Mouse (Mus musculus): ENCODE data around the gene Zfp933. TPM values are rescaled to one million over a fixed set of nuclear protein-coding genes. Genes with fewer than 3 reads are reported as not detected.
"Not testable (repeated sequence)": the region's sequence is repeated elsewhere in the genome, so short reads cannot be mapped to it uniquely, and the experiment has no call there.

Gene Zfp933
- total RNA-seq, 2 experiments from 2014 or later = 8.9 to 9.2 TPM

DNA sequence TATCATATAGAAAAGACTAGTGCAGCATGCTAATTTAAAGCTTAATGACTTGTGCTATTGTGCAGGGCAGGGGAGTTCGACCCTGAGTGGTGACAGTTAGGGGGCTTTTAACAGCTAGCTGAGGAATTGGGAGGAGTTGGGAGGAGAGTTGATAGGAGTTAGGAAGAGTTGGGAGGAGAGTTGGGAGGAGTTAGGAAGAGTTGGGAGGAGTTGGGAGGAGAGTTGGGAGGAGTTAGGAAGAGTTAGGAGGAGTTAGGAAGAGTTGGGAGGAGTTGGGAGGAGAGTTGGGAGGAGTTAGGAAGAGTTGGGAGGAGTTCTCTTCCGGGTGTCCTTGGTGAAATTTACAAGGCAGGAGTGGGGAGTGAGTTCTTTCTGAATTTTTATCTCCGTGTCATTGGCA lies 18.6 kb upstream of the Zfp933 start:
- not testable (repeated sequence) for DNase-seq
- intact Hi-C loops (cut with DNase I; ENCODE audit: low total_unique reads) = loop anchor here (2.0 kb wide), 1 partner anchor 74 kb away; the partner anchor contains the start of gene 2510039O18Rik

GRCm38 (mm10) chr4:147866056-147866455 lies 17.9 kb upstream of the Zfp933 start:
- intact Hi-C loops (cut with DNase I; ENCODE audit: low total_unique reads) = loop anchor here (2.0 kb wide), 1 partner anchor 75 kb away; the partner anchor contains the start of gene 2510039O18Rik
- DNase-seq = no peak

GRCm38 (mm10) chr4:147865651-147866050 lies 17.5 kb upstream of the Zfp933 start:
- intact Hi-C loops (cut with DNase I; ENCODE audit: low total_unique reads) = loop anchor here (2.0 kb wide), 1 partner anchor 75 kb away; the partner anchor contains the start of gene 2510039O18Rik
- no peak for DNase-seq

GRCm38 (mm10) chr4:147862051-147862450 lies 13.9 kb upstream of the Zfp933 start:
- no peak for DNase-seq
- intact Hi-C loops (cut with DNase I; ENCODE audit: low total_unique reads) = no loop called here

DNA sequence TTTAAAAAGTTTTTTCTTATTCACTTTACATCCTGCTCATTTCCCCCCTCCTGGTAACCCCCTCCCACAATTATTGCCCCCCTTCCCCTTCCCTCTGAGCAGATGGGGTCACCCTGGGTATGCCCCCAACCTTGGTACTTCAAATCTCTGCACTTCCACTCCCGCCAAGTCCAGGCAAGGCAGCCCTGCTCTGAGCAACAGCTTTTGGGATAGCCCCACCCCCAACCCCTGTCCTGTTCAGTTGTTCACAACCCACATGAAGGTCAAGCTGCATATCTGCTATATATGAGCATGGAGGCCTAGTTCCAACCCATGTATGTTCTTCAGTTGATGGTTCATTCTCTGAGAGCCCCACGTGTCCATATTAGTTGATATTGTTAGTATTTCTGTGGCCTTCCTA lies 2.6 kb upstream of the Zfp933 start:
- DNase-seq = no peak
- intact Hi-C loops (cut with DNase I; ENCODE audit: low total_unique reads) = no loop called here

GRCm38 (mm10) chr4:147848584-147848991 lies 422 bp upstream of the Zfp933 start:
- DNase-seq = no peak
- intact Hi-C loops (cut with DNase I; ENCODE audit: low total_unique reads) = no loop called here

GRCm38 (mm10) chr4:147842871-147843270 lies 5.3 kb downstream of the Zfp933 start:
- no peak for DNase-seq
- intact Hi-C loops (cut with DNase I; ENCODE audit: low total_unique reads) = no loop called here

DNA sequence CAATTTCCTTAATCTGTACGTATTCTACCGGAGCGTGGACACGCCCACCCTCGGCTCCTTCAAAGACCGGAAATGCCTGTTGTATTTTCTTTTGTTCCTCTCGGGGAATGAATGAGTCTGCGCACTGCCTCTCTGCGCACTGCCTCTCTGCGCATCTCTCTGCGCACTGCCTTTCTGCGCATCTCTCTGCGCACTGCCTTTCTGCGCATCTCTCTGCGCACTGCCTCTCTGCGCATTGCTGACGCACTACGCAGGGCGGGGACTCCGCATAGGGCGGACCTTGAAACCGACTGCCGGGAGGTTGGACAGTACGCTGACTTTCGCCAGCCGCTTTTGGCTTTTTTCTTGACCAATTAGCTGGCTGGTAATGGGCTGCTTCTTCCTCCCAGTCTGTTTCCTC lies 8.9 kb downstream of the Zfp933 start:
- intact Hi-C loops (cut with DNase I; ENCODE audit: low total_unique reads); DNase-seq: not testable (repeated sequence)

DNA sequence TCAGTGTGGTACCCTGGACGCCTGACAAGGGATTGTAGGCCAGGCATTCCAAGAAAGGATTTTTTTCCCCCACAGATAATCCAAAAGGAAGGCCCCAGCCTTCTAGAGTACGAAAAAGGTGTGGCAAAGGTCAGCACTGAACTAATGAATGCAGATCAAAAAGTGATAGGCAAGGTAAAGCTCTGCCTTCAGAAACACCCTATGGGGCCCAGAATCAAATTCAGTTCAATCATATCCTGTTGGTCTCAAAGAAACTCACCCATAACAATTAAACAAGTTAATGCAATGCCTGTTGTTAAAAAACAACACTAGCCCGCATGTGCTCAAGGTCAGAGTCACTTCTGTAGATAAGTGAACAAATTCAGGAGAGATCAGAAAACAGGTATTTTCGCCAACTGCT lies 23.8 kb downstream of the Zfp933 start:
- intact Hi-C loops (cut with DNase I; ENCODE audit: low total_unique reads) = no loop called here

GRCm38 (mm10) chr4:147821414-147821813 lies 26.8 kb downstream of the Zfp933 start:
- intact Hi-C loops (cut with DNase I; ENCODE audit: low total_unique reads); DNase-seq: not testable (repeated sequence)

More for the DNA sequence above, 23.8 kb downstream of the Zfp933 start:
- no peak for DNase-seq

GRCm38 (mm10) chr4:147819659-147820058 lies 28.5 kb downstream of the Zfp933 start:
- intact Hi-C loops (cut with DNase I; ENCODE audit: low total_unique reads); DNase-seq: not testable (repeated sequence)

- intact Hi-C loops (cut with DNase I; ENCODE audit: low total_unique reads) = no loop called here
- no peak for DNase-seq
These were observed 33.5 kb downstream of the Zfp933 start for GRCm38 (mm10) chr4:147814592-147815167.

DNA sequence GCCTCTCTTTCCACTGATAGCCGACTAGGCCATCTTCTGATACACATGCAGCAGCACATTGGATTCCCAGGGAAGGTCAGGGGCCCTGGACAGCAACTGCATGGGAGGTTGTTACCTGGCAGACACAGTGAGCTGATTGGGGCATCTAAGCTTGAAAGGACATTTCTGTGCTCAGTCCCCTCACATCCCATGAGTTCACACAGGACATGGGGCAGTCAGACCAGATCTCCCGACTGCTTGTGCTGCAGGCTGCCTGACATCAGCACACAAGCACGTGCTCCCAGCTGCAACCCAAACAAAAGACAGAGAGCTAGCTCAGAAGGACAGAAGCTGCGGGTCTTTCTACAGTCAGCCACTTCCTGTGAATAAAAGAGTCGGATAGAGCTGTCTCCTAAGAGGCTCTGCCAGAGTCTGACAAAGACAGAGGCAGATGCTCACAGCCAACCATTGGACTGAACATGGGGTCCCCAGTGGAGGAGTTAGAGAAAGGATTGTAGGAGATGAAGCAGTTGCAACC lies 34.9 kb downstream of the Zfp933 start:
- no peak for DNase-seq
- intact Hi-C loops (cut with DNase I; ENCODE audit: low total_unique reads) = no loop called here

DNA sequence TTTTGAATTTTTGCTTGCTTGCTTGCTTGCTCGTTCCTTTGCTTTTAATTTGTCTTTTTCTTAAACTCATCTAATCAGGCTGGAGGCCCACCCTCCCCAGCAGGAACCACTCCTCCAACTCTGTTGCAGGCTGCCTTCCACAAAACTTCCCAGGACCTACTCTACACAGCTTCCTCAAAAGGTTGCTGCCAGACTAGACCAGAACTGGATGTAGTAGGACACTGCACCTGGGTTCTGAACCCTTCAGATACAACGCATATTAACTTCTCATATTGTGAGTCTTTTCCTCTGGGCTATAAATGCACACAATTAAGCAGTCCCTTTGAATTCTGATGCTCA lies 38.2 kb downstream of the Zfp933 start:
- intact Hi-C loops (cut with DNase I; ENCODE audit: low total_unique reads); DNase-seq: not testable (repeated sequence)

- intact Hi-C loops (cut with DNase I; ENCODE audit: low total_unique reads) = not testable (repeated sequence)
- DNase-seq = peak; percentile 33
These were observed 38.7 kb downstream of the Zfp933 start, which contains the start of gene Zfp984 for GRCm38 (mm10) chr4:147809292-147809965. Gene Zfp984, minus strand, starts transcription at chr4:147809788.

DNA sequence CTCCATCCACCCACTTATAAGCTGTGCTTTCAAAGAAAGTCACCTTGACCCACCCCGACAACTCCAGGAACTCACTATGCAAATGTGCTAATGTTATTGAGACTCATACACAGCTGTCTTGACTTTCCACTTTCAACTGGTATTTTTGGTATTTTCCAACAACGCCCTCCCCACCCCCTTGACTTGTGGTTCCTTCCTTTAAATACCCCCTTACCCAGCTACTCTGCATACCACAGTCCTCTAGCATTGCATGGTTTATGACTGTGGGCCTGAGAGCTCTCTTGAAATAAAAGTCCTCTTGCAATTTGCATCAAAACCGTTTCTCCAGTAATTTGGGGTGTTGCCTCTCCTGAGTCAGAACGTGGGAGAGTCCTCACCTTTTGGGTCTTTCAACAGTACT lies 39.7 kb downstream of the Zfp933 start:
- DNase-seq; intact Hi-C loops (cut with DNase I; ENCODE audit: low total_unique reads): not testable (repeated sequence)

DNA sequence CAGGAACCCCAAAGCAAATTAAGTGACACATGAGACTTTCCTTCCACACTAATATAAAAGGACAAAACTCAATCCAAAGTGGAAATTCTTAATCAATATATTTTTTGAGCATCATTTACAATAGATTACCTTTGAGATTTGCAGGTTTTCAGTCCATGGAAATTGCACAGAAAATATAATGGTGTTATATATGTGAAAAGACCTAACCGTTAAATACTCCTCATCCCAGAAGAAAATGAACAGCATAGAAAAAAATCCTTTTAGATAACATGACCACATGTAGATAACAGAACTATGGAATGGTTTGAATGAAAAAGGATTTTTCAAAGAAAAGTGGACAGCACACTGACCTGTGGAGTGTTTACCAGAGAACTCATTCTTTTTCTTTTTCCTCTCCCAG lies 52.9 kb downstream of the Zfp933 start:
- intact Hi-C loops (cut with DNase I; ENCODE audit: low total_unique reads); DNase-seq: not testable (repeated sequence)

- DNase-seq; intact Hi-C loops (cut with DNase I; ENCODE audit: low total_unique reads): not testable (repeated sequence)
These were observed 54.0 kb downstream of the Zfp933 start for GRCm38 (mm10) chr4:147794026-147794665.

- DNase-seq; intact Hi-C loops (cut with DNase I; ENCODE audit: low total_unique reads): not testable (repeated sequence)
These were observed 54.7 kb downstream of the Zfp933 start for GRCm38 (mm10) chr4:147793390-147793916.

GRCm38 (mm10) chr4:147791729-147792128 lies 56.4 kb downstream of the Zfp933 start:
- DNase-seq; intact Hi-C loops (cut with DNase I; ENCODE audit: low total_unique reads): not testable (repeated sequence)
